12 mouse cellular contexts compared by ENCODE assay signal in the genomic region with DNA sequence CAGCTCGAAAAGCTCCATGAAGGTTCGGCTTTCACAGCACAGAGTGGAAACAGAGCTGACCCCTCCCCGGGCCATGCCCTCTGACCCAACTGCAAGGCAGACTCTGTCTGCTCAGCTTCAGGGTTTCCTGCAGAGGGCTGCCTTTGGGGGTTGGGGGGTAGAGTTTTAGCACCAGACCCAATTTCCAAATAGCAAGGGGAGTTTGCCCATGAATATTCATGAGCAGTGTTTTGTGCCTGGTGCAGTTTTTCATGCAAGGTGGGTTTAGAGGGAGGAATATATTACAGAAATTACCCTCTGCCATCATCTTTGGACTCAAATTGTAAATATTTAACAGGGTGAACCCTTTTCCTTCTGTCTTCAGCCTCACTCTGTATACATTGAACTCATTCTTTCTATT. TPM values are rescaled to one million over a fixed set of nuclear protein-coding genes. Genes with fewer than 3 reads are reported as not detected.
A peak's percentile ranks its signal among the peaks of the same experiment; 100 is the strongest.
DNase-seq lines count a peak whose midpoint lies in the region; ATAC-seq lines count a peak whose summit lies in the region.
"Had no signal": no experiment of that assay in that cellular context is flagged by ENCODE, and none has a peak within 500 bp of the region (broad histone marks: within the 10 kb centered on the region; RNA-seq: fewer than 3 reads in every experiment).

No protein-coding gene starts in this region.

- H3K27me3 ChIP-seq in embryonic facial prominence, embryonic 10.5 days (replicated peaks; ENCODE audit: low read depth, poor library complexity, severe bottlenecking) = peaks cover 6% of the 10 kb centered on the region; the same call in 1 of the 2 replicates
- H3K27me3 ChIP-seq in forebrain, embryonic 16.5 days (replicated peaks; ENCODE audit: control insufficient read depth, insufficient read depth, low read length) = no peaks in the 10 kb centered on the region
- H3K27me3 ChIP-seq in midbrain, embryonic 14.5 days (ENCODE audit: control insufficient read depth, insufficient read depth, low read length) = no peaks in the 10 kb centered on the region

- H3K4me3 ChIP-seq in embryonic facial prominence, embryonic 10.5 days = peak overlapping the region; percentile 12; the same call in 1 of the 2 replicates
- H3K4me3 ChIP-seq in forebrain, embryonic 16.5 days (replicated peaks; ENCODE audit: low read length) = no peak overlapping the region
- no peak overlapping the region for H3K4me3 ChIP-seq in midbrain, embryonic 14.5 days (replicated peaks; ENCODE audit: low read depth, low read length)
- H3K4me3 ChIP-seq: layer of hippocampus, adult 2 months had no signal

- no peaks in the 10 kb centered on the region for H3K36me3 ChIP-seq in embryonic facial prominence, embryonic 10.5 days (replicated peaks)
- no peaks in the 10 kb centered on the region for H3K36me3 ChIP-seq in forebrain, embryonic 16.5 days (ENCODE audit: control insufficient read depth, insufficient read depth)
- no peaks in the 10 kb centered on the region for H3K36me3 ChIP-seq in midbrain, embryonic 14.5 days (ENCODE audit: control insufficient read depth, insufficient read depth, low read length)

- no peak overlapping the region for H3K9ac ChIP-seq in forebrain, embryonic 16.5 days (replicated peaks; ENCODE audit: low read depth, low read length)
- H3K9ac ChIP-seq in midbrain, embryonic 14.5 days (replicated peaks; ENCODE audit: low read length) = no peak overlapping the region

- no peak overlapping the region for H3K4me2 ChIP-seq in forebrain, embryonic 16.5 days (ENCODE audit: low read length)
- H3K4me2 ChIP-seq in midbrain, embryonic 14.5 days (ENCODE audit: low read length) = no peak overlapping the region

- WGBS in embryonic facial prominence, embryonic 10.5 days = 7% methylated on average over 3 of the region's 3 CpGs
- 7% methylated on average over 3 of the region's 3 CpGs for WGBS in forebrain, embryonic 16.5 days
- WGBS in midbrain, embryonic 14.5 days = 9% methylated on average over 3 of the region's 3 CpGs

- H3K9me3 ChIP-seq in embryonic facial prominence, embryonic 10.5 days = 0 out of 2 replicates have a peak, but pooled peaks cover 3% of the 10 kb centered on the region
- H3K9me3 ChIP-seq in forebrain, embryonic 16.5 days (ENCODE audit: control insufficient read depth, low read length) = no peaks in the 10 kb centered on the region
- no peaks in the 10 kb centered on the region for H3K9me3 ChIP-seq in midbrain, embryonic 14.5 days (ENCODE audit: control insufficient read depth, low read length)

- peak; percentile 81 for DNase-seq in embryonic facial prominence, embryonic 10.5 days (ENCODE audit: low spot score)
- DNase-seq in kidney, postnatal 4 days = peak; percentile 38 to 45
- DNase-seq in midbrain, embryonic 14.5 days = peak; percentile 63
- no peak for DNase-seq in spleen, postnatal 36 days (ENCODE audit: low spot score in 2 of 2)
- DNase-seq in MN1 (ENCODE audit: low spot score) = no peak
- no peak for DNase-seq in cerebellum, postnatal 4 days (ENCODE audit: low spot score in 2 of 2)
- no peak for DNase-seq in heart, adult 18-20 months
- DNase-seq: lung, postnatal 14 days; retina, postnatal 1 day; thymus, postnatal 14 days had no signal

- ATAC-seq in forebrain, embryonic 16.5 days = peak; percentile 66
- ATAC-seq in midbrain, embryonic 14.5 days (ENCODE audit: low FRiP score, low TSS enrichment) = peak; percentile 46; the same call in 1 of the 2 replicates

- H3K27ac ChIP-seq in embryonic facial prominence, embryonic 10.5 days (replicated peaks) = peak overlapping the region; percentile 82
- no peak overlapping the region for H3K27ac ChIP-seq in forebrain, embryonic 16.5 days (ENCODE audit: low read length)
- peak overlapping the region; percentile 70 for H3K27ac ChIP-seq in midbrain, embryonic 14.5 days (replicated peaks; ENCODE audit: low read depth, low read length)
- H3K27ac ChIP-seq: layer of hippocampus, adult 2 months had no signal

- H3K4me1 ChIP-seq in embryonic facial prominence, embryonic 10.5 days = peaks cover 52% of the 10 kb centered on the region
- H3K4me1 ChIP-seq in forebrain, embryonic 16.5 days (replicated peaks; ENCODE audit: control insufficient read depth, insufficient read depth, low read length) = peaks cover 8% of the 10 kb centered on the region
- peaks cover 7% of the 10 kb centered on the region; the same call in 1 of the 2 replicates for H3K4me1 ChIP-seq in midbrain, embryonic 14.5 days (ENCODE audit: control insufficient read depth, insufficient read depth, low read length)

RNA-seq across cellular contexts. Expression of gene Fzd7, which starts 44.3 kb away (rescaled TPM):
- 12.7 and 14.4 TPM in 2 replicates for polyA plus RNA-seq in embryonic facial prominence, embryonic 10.5 days (2016; fragmentation: Nextera tagmentation; extraction: Ambion mirVana)
- 2.7 and 3.4 TPM in 2 replicates for polyA plus RNA-seq in forebrain, embryonic 16.5 days (2015; fragmentation: Nextera tagmentation; extraction: Ambion mirVana)
- 4.2 TPM in 2 replicates for polyA plus RNA-seq in midbrain, embryonic 14.5 days (2014; fragmentation: Nextera tagmentation; extraction: Ambion mirVana)
- total RNA-seq in heart, adult 18-20 months (2021) = 1 to 10 TPM; 5.3 to 6.2 TPM

Comparison
In these comparisons a context has a peak if more than half of its experiments do, and no peak if none do; other contexts are left out.
1. DNase-seq: peak in embryonic facial prominence, embryonic 10.5 days (single experiment), kidney, postnatal 4 days (2 of 2) and midbrain, embryonic 14.5 days (single experiment); none in spleen, postnatal 36 days (0 of 2), MN1 (single experiment), cerebellum, postnatal 4 days (0 of 2) and heart, adult 18-20 months (0 of 2).